Mouse (Mus musculus) limb, embryonic 13.5 days (tissue): ENCODE data around the gene Ncl. TPM values are rescaled to one million over a fixed set of nuclear protein-coding genes. Genes with fewer than 3 reads are reported as not detected.
A peak's percentile ranks its signal among the peaks of the same experiment; 100 is the strongest.

ENCODE experiments used
- ATAC-seq: fragments of 200-750 bp; cut with Nextera tagmentation; 2 replicates; pipeline ENCODE4 v1.8.0; 2017; ENCODE audit warnings: low read depth, moderate number of reproducible peaks, moderate TSS enrichment; ENCODE audit not compliant: low FRiP score
- H3K27ac ChIP-seq: fragments of 300-500 bp; sonication (generic); 2 replicates; pipeline ENCODE4 v1.5.1; 2015; ENCODE audit warnings: inconsistent platforms, mild to moderate bottlenecking, moderate library complexity
- H3K27me3 ChIP-seq: fragments of 300-500 bp; sonication (generic); 2 replicates; pipeline ENCODE4 v1.6.1; 2015; ENCODE audit warnings: mild to moderate bottlenecking, inconsistent platforms
- H3K36me3 ChIP-seq: fragments of 300-500 bp; sonication (generic); 2 replicates; pipeline ENCODE4 v1.6.1; 2015; ENCODE audit warnings: inconsistent platforms, mild to moderate bottlenecking, moderate library complexity
- H3K4me1 ChIP-seq: fragments of 300-500 bp; sonication (generic); 2 replicates; pipeline ENCODE4 v1.6.1; 2015; ENCODE audit warnings: inconsistent platforms
- H3K4me2 ChIP-seq: fragments of 300-500 bp; sonication (generic); replicated peaks from 2 replicates; pipeline ENCODE4 v1.6.1; 2015; ENCODE audit warnings: inconsistent platforms, mild to moderate bottlenecking, moderate library complexity
- H3K4me3 ChIP-seq: fragments of 300-500 bp; sonication (generic); 2 replicates; pipeline ENCODE4 v1.5.1; 2015; ENCODE audit warnings: moderate library complexity, mild to moderate bottlenecking, inconsistent platforms
- H3K9ac ChIP-seq: fragments of 300-500 bp; sonication (generic); 2 replicates; pipeline ENCODE4 v1.6.1; 2015; ENCODE audit warnings: mild to moderate bottlenecking, inconsistent platforms
- H3K9me3 ChIP-seq: fragments of 300-500 bp; sonication (generic); 2 replicates; pipeline ENCODE4 v1.6.1; 2016; ENCODE audit warnings: inconsistent platforms
- WGBS: fragments of 180-500 bp; shearing (Covaris S2); methylation state at CpG from one replicate; pipeline ENCODE4 v1.1.7; 2015; 5-methylcytosine and 5-hydroxymethylcytosine counted together
- polyA plus RNA-seq: library from polyadenylated mRNA; unstranded; fragments of >200 nt; fragmentation: Nextera tagmentation; extraction: Ambion mirVana; gene quantifications from 2 replicates; pipeline ENCODE4 v1.2.1, GENCODE M21; 2015

The Ncl gene
- 418 and 419 TPM in 2 replicates for polyA plus RNA-seq

- H3K27ac ChIP-seq = peak within 1 kb of the TSS; percentile 99
- H3K4me3 ChIP-seq = peak within 1 kb of the TSS; percentile 92
- H3K4me2 ChIP-seq = peak within 1 kb of the TSS; percentile 89
- WGBS = 0% methylated on average over 88 of the region's 102 CpGs
- peak within 1 kb of the TSS; percentile 96 for H3K9ac ChIP-seq
- peaks cover 35% of the 10 kb centered on the region for H3K36me3 ChIP-seq
- H3K9me3 ChIP-seq = no peaks in the 10 kb centered on the region
- peaks cover 26% of the 10 kb centered on the region for H3K4me1 ChIP-seq
- no peaks in the 10 kb centered on the region for H3K27me3 ChIP-seq
- ATAC-seq = peak; percentile 97
These were observed at the start of gene Ncl for GRCm38 (mm10) chr1:86358906-86359797. TSS of gene Ncl (minus strand) at chr1:86359400.

- no peaks in the 10 kb centered on the region for H3K27me3 ChIP-seq
- H3K4me1 ChIP-seq = no peaks in the 10 kb centered on the region
- H3K9me3 ChIP-seq = 0 out of 2 replicates have a peak, but pooled peaks cover 2% of the 10 kb centered on the region
- WGBS = 81% methylated on average over 10 of the region's 10 CpGs
- no peak overlapping the region for H3K4me2 ChIP-seq
- no peaks in the 10 kb centered on the region for H3K36me3 ChIP-seq
- no peak overlapping the region for H3K9ac ChIP-seq
- no peak for ATAC-seq
- no peak overlapping the region for H3K27ac ChIP-seq
- H3K4me3 ChIP-seq = no peak overlapping the region
These were observed 49.3 kb upstream of the Ncl start for GRCm38 (mm10) chr1:86408515-86408914.

GRCm38 (mm10) chr1:86406914-86407313, 47.7 kb upstream of the Ncl start:
- no peaks in the 10 kb centered on the region for H3K4me1 ChIP-seq
- H3K27me3 ChIP-seq = no peaks in the 10 kb centered on the region
- WGBS = 76% methylated on average over 8 of the region's 8 CpGs
- H3K9me3 ChIP-seq = 0 out of 2 replicates have a peak, but pooled peaks cover 2% of the 10 kb centered on the region
- H3K36me3 ChIP-seq = no peaks in the 10 kb centered on the region
- no peak overlapping the region for H3K27ac ChIP-seq
- H3K4me2 ChIP-seq = no peak overlapping the region
- ATAC-seq = no peak
- no peak overlapping the region for H3K4me3 ChIP-seq
- H3K9ac ChIP-seq = no peak overlapping the region

DNA sequence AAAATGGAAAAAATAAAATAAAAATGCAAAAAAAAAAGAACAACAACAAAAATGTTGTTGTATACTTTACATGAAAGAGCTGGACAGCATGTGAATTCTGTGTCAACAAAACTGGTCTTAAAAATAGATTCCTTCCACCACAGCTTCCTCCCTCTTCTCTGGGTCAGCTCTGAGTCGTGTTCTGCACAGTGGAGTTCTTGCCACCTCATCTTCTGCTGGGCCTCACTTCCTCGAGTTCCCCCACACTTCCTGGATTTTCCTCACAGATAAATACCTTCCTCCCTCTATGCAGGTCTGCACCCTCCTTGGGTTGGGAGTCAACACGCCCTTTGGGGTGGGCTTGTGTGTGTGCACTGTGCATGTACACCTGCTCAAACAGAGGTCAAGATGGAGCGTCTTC, 47.1 kb upstream of the Ncl start:
- no peak overlapping the region for H3K27ac ChIP-seq
- no peak for ATAC-seq

DNA sequence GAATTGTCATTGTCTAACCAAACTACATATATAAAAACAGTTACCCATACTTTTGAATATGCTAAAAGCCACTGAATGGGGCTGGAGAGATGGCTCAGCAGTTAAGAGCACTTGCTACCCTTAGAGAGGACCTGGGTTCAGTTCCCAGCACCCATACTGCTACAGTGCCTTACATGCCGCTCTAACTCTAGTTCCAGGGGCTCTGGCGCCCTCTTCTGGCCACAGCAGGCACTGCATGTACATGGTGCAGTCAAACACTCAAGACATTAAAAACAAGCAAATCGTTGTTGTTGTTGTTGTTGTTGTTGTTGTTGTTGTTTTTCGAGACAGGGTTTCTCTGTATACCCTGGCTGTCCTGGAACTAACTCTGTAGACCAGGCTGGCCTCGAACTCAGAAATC, 45.6 kb upstream of the Ncl start:
- no peak overlapping the region for H3K27ac ChIP-seq
- no peak overlapping the region for H3K4me3 ChIP-seq
- H3K9me3 ChIP-seq = 0 out of 2 replicates have a peak, but pooled peaks cover 2% of the 10 kb centered on the region
- H3K36me3 ChIP-seq = no peaks in the 10 kb centered on the region
- no peak overlapping the region for H3K4me2 ChIP-seq
- WGBS = 63% methylated on average over 5 of the region's 5 CpGs
- H3K27me3 ChIP-seq = no peaks in the 10 kb centered on the region
- H3K4me1 ChIP-seq = no peaks in the 10 kb centered on the region
- ATAC-seq = no peak
- no peak overlapping the region for H3K9ac ChIP-seq

More for the DNA sequence above, 47.1 kb upstream of the Ncl start:
- Histone ChIP-seq H3K4me2 (no peak overlapping the region), H3K36me3 (no peaks in the 10 kb centered on the region), H3K27me3 (no peaks in the 10 kb centered on the region), H3K9me3 (0 out of 2 replicates have a peak, but pooled peaks cover 2% of the 10 kb centered on the region), H3K4me1 (no peaks in the 10 kb centered on the region), H3K9ac (no peak overlapping the region), H3K4me3 (no peak overlapping the region)
- 72% methylated on average over 4 of the region's 4 CpGs for WGBS

GRCm38 (mm10) chr1:86400096-86400754, 41.0 kb upstream of the Ncl start:
- no peaks in the 10 kb centered on the region for H3K27me3 ChIP-seq
- 71% methylated on average over 8 of the region's 8 CpGs for WGBS
- ATAC-seq = no peak
- H3K9ac ChIP-seq = no peak overlapping the region
- H3K4me1 ChIP-seq = peaks cover 9% of the 10 kb centered on the region
- H3K4me2 ChIP-seq = no peak overlapping the region
- no peaks in the 10 kb centered on the region for H3K36me3 ChIP-seq
- H3K9me3 ChIP-seq = 0 out of 2 replicates have a peak, but pooled peaks cover 2% of the 10 kb centered on the region
- no peak overlapping the region for H3K27ac ChIP-seq
- no peak overlapping the region for H3K4me3 ChIP-seq

DNA sequence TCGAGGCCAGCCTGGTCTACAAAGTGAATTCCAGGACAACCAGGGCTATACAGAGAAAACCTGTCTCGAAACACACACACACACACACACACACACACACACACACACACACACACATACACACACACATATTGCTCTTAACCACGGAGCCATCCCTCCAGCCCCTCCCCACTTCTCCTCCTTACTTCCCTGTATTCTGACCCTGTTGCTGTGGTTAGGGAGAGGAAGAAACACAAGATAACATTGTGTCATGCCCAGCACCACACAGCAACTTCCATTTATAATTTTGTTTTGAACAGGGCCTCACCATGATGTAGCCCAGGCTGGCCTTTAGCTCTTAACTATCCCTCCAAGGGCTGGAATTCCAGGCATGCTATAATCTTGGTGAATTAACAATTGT, 40.1 kb upstream of the Ncl start:
- 87% methylated on average over 2 of the region's 3 CpGs for WGBS
- H3K4me1 ChIP-seq = peaks cover 9% of the 10 kb centered on the region
- H3K27me3 ChIP-seq = no peaks in the 10 kb centered on the region
- no peak overlapping the region for H3K9ac ChIP-seq
- no peaks in the 10 kb centered on the region for H3K9me3 ChIP-seq
- H3K4me3 ChIP-seq = no peak overlapping the region
- H3K27ac ChIP-seq = no peak overlapping the region
- no peak overlapping the region for H3K4me2 ChIP-seq
- H3K36me3 ChIP-seq = no peaks in the 10 kb centered on the region
- ATAC-seq = no peak

DNA sequence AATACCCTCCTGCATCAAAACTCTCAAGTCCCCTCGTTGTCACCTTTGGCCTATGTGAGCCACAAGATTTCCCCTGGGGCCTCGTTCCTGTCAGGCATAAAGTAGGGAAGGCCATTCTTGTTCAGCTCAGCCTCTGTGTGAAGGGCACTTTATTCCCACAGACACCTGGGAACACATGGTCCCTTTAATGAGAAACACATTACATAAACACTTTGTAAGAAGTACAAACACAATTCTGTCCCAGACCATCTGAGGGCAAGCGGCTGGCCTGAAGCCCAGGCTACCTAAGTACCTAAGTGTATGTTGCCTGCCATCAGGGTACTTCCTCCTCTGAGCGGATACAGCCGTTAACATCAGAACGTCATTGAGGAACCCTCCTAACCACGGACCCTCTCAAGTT, 39.0 kb upstream of the Ncl start:
- no peak overlapping the region for H3K27ac ChIP-seq
- no peak for ATAC-seq
- H3K4me2 ChIP-seq = no peak overlapping the region
- WGBS = 15% methylated on average over 7 of the region's 7 CpGs
- no peak overlapping the region for H3K9ac ChIP-seq
- no peaks in the 10 kb centered on the region for H3K36me3 ChIP-seq
- H3K4me3 ChIP-seq = no peak overlapping the region
- no peaks in the 10 kb centered on the region for H3K9me3 ChIP-seq
- H3K27me3 ChIP-seq = no peaks in the 10 kb centered on the region
- peaks cover 9% of the 10 kb centered on the region for H3K4me1 ChIP-seq

- WGBS = 58% methylated on average over 8 of the region's 8 CpGs
- no peak for ATAC-seq
- no peak overlapping the region; the same call in 1 of the 2 replicates for H3K27ac ChIP-seq
These were observed 38.4 kb upstream of the Ncl start for GRCm38 (mm10) chr1:86397621-86398020.

DNA sequence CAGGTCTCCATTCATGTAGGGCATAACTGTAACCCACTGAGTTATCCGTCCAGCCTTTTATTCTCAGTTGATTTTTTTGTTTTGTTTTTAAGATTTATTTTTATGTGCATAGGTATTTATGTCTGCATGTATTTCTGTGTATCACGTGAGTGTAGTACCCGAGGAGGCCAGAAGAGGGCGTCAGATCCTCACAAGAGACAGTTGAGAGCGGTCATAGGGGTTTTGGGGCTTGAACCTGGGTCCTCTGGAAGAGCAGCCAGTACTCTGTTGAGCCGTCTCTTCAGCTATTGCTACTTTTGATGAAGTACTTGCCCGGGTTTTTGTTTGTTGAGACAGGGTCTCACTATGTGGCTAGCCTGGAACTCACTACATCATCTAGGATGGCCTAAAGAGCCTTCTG, 36.7 kb upstream of the Ncl start:
- Histone ChIP-seq H3K9me3 (no peaks in the 10 kb centered on the region), H3K4me3 (no peak overlapping the region), H3K4me1 (peaks cover 9% of the 10 kb centered on the region), H3K9ac (no peak overlapping the region), H3K36me3 (no peaks in the 10 kb centered on the region), H3K4me2 (no peak overlapping the region), H3K27me3 (no peaks in the 10 kb centered on the region), H3K27ac (no peak overlapping the region)
- 72% methylated on average over 7 of the region's 7 CpGs for WGBS
- no peak for ATAC-seq

More at GRCm38 (mm10) chr1:86397621-86398020, 38.4 kb upstream of the Ncl start:
- no peaks in the 10 kb centered on the region for H3K9me3 ChIP-seq
- no peaks in the 10 kb centered on the region for H3K36me3 ChIP-seq
- H3K4me3 ChIP-seq = no peak overlapping the region
- no peak overlapping the region for H3K9ac ChIP-seq
- peaks cover 9% of the 10 kb centered on the region for H3K4me1 ChIP-seq
- H3K27me3 ChIP-seq = no peaks in the 10 kb centered on the region
- H3K4me2 ChIP-seq = no peak overlapping the region

- Histone ChIP-seq H3K4me1 (peaks cover 9% of the 10 kb centered on the region), H3K4me3 (no peak overlapping the region), H3K27me3 (no peaks in the 10 kb centered on the region), H3K27ac (no peak overlapping the region), H3K9me3 (no peaks in the 10 kb centered on the region), H3K9ac (no peak overlapping the region), H3K4me2 (no peak overlapping the region), H3K36me3 (no peaks in the 10 kb centered on the region)
- WGBS = 88% methylated on average over 3 of the region's 3 CpGs
- no peak for ATAC-seq
These were observed 35.0 kb upstream of the Ncl start for GRCm38 (mm10) chr1:86394246-86394645.

DNA sequence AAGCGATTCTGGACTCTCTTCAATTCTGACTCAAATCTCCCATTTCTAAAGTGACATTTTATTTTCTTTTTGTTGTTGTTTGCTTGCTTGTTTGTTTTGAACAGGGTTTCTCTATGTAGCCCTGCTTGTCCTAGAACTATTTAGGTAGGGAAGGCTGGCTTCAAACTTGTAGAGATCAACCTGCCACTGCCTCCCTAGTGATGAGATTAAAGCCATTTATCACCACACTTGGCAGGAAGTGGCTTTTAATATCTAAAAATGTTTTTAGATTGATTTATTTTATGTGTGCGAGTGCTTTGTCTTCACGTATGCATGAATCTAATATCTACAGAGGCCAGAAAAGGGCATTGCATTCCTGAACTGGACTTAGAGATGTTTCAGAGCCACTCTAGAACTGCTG, 34.0 kb upstream of the Ncl start:
- Histone ChIP-seq H3K9me3 (no peaks in the 10 kb centered on the region), H3K4me2 (no peak overlapping the region), H3K9ac (no peak overlapping the region), H3K4me3 (no peak overlapping the region), H3K27ac (no peak overlapping the region), H3K27me3 (no peaks in the 10 kb centered on the region), H3K36me3 (no peaks in the 10 kb centered on the region), H3K4me1 (peaks cover 6% of the 10 kb centered on the region)
- ATAC-seq = no peak
- 90% methylated on average over 3 of the region's 3 CpGs for WGBS
